Mouse (Mus musculus) heart, embryonic 16.5 days (tissue): ENCODE results near the gene P3h4. TPM values are rescaled to one million over a fixed set of nuclear protein-coding genes. Genes with fewer than 3 reads are reported as not detected.
A peak's percentile ranks its signal among the peaks of the same experiment; 100 is the strongest.

ENCODE experiments used
- ATAC-seq: fragments of 200-750 bp; cut with Nextera tagmentation; replicated peaks from 2 replicates; pipeline ENCODE4 v1.8.0; 2017; ENCODE audit warnings: moderate number of reproducible peaks; ENCODE audit not compliant: insufficient read depth, low FRiP score; ENCODE audit errors: extremely low read depth
- H3K27ac ChIP-seq: fragments of 300-500 bp; sonication (generic); 2 replicates; pipeline ENCODE4 v1.5.1; 2014; ENCODE audit warnings: mild to moderate bottlenecking, low read length, control low read depth, moderate library complexity
- H3K27me3 ChIP-seq: fragments of 300-500 bp; sonication (generic); 2 replicates; pipeline ENCODE4 v1.6.1; 2014; ENCODE audit warnings: low read length, mixed read lengths; ENCODE audit not compliant: control insufficient read depth, insufficient read depth
- H3K36me3 ChIP-seq: fragments of 300-500 bp; sonication (generic); 2 replicates; pipeline ENCODE4 v1.6.1; 2014; ENCODE audit not compliant: control insufficient read depth, insufficient read depth
- H3K4me1 ChIP-seq: fragments of 300-500 bp; sonication (generic); 2 replicates; pipeline ENCODE4 v1.6.1; 2014; ENCODE audit warnings: low read length, mixed read lengths; ENCODE audit not compliant: control insufficient read depth, insufficient read depth
- H3K4me2 ChIP-seq: fragments of 300-500 bp; sonication (generic); 2 replicates; pipeline ENCODE4 v1.6.1; 2014; ENCODE audit warnings: low read depth, mild to moderate bottlenecking, control low read depth, low read length
- H3K4me3 ChIP-seq: fragments of 300-500 bp; sonication (generic); 2 replicates; pipeline ENCODE4 v1.5.1; 2014; ENCODE audit warnings: mild to moderate bottlenecking, control low read depth, low read length
- H3K9ac ChIP-seq: fragments of 300-500 bp; sonication (generic); 2 replicates; pipeline ENCODE4 v1.6.1; 2014; ENCODE audit warnings: low read length, control low read depth
- H3K9me3 ChIP-seq: fragments of 300-500 bp; sonication (generic); replicated peaks from 2 replicates; pipeline ENCODE4 v1.6.1; 2016; ENCODE audit warnings: low read length; ENCODE audit not compliant: control insufficient read depth
- WGBS: fragments of 180-500 bp; shearing (Covaris S2); extraction: QIAGEN DNeasy Blood & Tissue Kit; methylation state at CpG from one replicate; pipeline ENCODE4 v1.1.7; 2014; 5-methylcytosine and 5-hydroxymethylcytosine counted together
- polyA plus RNA-seq: library from polyadenylated mRNA; unstranded; fragments of >200 nt; fragmentation: Nextera tagmentation; extraction: Ambion mirVana; gene quantifications from 2 replicates; pipeline ENCODE4 v1.2.1, GENCODE M21; 2015

The P3h4 gene
- polyA plus RNA-seq, 1 experiment from 2014 or later = 50.8 TPM

DNA sequence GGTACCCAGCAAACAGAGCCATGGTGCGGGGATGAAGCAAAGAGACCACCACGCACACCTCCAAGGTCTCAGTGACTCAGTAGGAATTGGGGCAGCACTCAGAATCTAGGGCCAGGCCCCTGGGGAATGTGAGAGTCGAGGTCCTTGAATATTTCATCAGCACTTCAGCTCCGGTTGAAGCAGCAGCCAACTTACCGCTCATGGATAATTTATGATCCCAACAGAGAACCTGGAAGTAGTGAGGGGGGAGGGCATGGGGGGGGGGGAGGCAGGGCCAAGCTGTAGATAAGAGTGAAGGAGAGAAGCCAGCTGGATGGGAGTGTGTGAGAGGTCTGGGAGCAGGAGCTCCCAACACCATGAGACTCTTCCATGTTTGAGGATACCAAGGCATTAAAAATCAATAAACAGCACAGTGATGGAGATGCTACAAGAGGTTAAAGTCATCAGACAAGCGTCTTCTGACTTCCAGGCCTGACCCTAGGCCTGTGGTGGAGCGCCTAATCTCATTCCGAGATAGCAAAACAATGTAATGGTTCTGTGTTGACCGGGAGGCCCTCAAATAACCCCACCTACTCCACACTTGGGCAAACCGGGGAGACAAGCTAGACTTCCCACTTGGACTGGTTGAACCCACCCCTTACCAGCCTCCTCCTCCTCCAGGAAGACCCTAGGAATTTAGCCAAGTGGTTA lies 11.0 kb downstream of the P3h4 start:
- peak overlapping the region; percentile 95 for H3K27ac ChIP-seq
- H3K9ac ChIP-seq = peak overlapping the region; percentile 9
- peak overlapping the region; percentile 14 for H3K4me2 ChIP-seq
- H3K27me3 ChIP-seq = no peaks in the 10 kb centered on the region
- ATAC-seq = peak; percentile 52
- H3K36me3 ChIP-seq = peaks cover 2% of the 10 kb centered on the region; the same call in 1 of the 2 replicates
- peaks cover 53% of the 10 kb centered on the region for H3K4me1 ChIP-seq
- WGBS = 24% methylated on average over 10 of the region's 10 CpGs
- H3K9me3 ChIP-seq = no peaks in the 10 kb centered on the region
- H3K4me3 ChIP-seq = no peak overlapping the region

DNA sequence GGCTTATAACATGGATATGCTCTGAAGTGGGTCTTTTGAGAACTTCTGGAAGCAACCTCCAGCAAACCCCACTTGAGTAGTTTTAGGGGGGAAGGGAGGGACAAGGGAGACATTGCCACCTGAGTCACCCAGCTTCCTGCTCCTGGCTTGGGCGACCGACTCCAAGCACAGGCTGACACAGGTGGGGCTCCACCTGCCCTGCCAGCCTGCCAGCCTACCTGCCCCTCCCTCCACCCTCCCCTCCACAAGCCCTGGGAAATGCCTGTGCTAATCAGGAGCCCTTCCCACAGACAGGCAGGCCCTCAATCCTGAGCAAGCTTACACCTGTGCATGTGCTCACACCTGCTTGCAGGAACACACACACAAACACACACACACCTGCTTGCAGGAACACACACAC lies 12.0 kb downstream of the P3h4 start:
- Histone ChIP-seq H3K4me1 (peaks cover 50% of the 10 kb centered on the region), H3K9ac (peak overlapping the region; percentile 16), H3K36me3 (no peaks in the 10 kb centered on the region), H3K4me2 (peak overlapping the region; percentile 34), H3K27ac (peak overlapping the region; percentile 95), H3K4me3 (no peak overlapping the region), H3K27me3 (no peaks in the 10 kb centered on the region), H3K9me3 (no peaks in the 10 kb centered on the region)
- ATAC-seq = no peak
- 39% methylated on average over 2 of the region's 2 CpGs for WGBS

DNA sequence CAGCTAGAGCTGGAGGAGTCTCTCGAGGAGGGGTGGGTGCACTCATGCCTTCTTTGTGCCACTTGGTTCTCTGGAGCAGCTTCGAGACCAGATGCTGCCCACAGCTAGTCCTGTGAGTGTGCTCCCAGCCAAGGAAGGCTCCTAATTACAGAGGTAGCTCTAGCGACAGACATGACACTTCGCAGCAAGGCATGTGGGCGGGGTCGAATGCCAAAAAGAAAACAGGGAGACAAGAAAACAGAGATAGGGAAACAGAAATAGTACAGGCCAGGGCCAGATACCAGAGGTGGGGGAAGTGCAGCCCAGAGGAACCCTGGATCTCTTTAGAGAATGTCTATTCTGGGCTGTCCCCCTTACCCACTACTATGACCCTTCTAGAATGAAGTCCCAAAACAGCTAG lies 12.4 kb downstream of the P3h4 start:
- Histone ChIP-seq H3K27me3 (no peaks in the 10 kb centered on the region), H3K4me1 (peaks cover 50% of the 10 kb centered on the region), H3K4me2 (peak overlapping the region; percentile 48), H3K27ac (peak overlapping the region; percentile 95), H3K9ac (peak overlapping the region; percentile 47), H3K36me3 (no peaks in the 10 kb centered on the region), H3K4me3 (peak overlapping the region; percentile 13; the same call in 1 of the 2 replicates), H3K9me3 (no peaks in the 10 kb centered on the region)
- ATAC-seq = peak; percentile 46
- 10% methylated on average over 6 of the region's 6 CpGs for WGBS

DNA sequence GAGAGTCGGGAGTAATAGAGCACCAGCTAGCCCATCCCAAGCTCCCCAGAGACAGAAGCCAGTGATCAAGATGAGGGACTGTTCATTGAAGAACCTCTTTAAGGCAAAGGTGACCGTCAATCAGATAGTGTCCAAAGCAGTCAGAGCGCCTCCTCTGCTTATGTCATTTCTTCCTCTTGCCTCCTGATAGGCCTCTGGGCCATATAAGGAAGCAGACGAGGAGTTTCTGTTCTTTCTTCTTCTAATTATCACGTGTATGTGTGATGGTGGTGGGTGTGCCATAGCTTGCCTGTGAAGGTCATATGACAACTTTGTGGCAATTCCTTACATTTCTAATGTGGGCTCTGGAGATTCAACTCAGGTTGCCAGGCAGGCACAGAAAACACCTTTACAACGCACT lies 13.8 kb downstream of the P3h4 start:
- no peak overlapping the region for H3K4me3 ChIP-seq
- H3K9ac ChIP-seq = no peak overlapping the region
- no peaks in the 10 kb centered on the region for H3K36me3 ChIP-seq
- no peak overlapping the region for H3K4me2 ChIP-seq
- H3K27ac ChIP-seq = peak overlapping the region; percentile 95
- H3K27me3 ChIP-seq = no peaks in the 10 kb centered on the region
- 52% methylated on average over 6 of the region's 6 CpGs for WGBS
- peaks cover 55% of the 10 kb centered on the region for H3K4me1 ChIP-seq
- no peak for ATAC-seq
- no peaks in the 10 kb centered on the region for H3K9me3 ChIP-seq

DNA sequence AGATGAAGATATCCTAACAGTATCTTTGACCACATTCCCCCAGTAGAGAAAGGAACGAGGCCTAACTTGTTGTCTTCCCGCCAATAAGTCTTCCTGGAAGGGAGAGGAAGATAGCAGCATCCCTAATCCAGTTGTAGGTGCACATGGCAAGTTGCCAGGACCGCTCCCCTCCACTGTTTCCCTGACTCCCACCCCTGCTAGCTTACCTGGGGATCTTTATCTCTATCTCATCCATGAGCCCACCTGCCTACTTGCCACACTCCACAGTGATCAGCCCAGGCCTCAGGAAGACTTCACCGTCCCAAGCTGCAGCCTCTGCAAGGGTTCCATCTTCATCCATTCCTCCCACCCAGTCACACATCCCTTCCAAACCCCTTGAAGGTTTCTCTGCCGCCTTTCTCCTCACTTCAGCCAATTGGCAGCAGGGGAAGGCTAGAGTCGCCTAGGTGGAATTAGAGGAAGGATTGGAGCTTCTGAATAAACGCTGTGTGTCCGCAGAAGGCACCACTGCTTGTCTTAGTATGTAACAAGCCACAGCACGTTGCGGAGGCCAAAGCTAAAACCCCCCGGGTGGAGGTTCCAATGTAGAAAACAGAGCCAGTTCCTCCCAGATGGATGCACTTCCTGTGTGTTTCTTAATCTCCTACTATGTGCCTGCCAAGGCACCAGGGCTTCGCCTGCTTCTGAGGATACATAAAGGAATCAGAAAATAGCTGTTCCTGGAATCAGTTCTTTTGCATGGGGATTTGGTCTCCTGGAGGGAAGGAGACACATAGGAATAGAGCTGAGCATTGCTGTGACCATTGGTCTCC lies 14.7 kb downstream of the P3h4 start:
- Histone ChIP-seq H3K4me3 (no peak overlapping the region), H3K27me3 (no peaks in the 10 kb centered on the region), H3K4me2 (no peak overlapping the region), H3K36me3 (no peaks in the 10 kb centered on the region), H3K9ac (no peak overlapping the region), H3K4me1 (peaks cover 61% of the 10 kb centered on the region), H3K27ac (peak overlapping the region; percentile 53), H3K9me3 (no peaks in the 10 kb centered on the region)
- WGBS = 69% methylated on average over 12 of the region's 12 CpGs
- ATAC-seq = no peak

DNA sequence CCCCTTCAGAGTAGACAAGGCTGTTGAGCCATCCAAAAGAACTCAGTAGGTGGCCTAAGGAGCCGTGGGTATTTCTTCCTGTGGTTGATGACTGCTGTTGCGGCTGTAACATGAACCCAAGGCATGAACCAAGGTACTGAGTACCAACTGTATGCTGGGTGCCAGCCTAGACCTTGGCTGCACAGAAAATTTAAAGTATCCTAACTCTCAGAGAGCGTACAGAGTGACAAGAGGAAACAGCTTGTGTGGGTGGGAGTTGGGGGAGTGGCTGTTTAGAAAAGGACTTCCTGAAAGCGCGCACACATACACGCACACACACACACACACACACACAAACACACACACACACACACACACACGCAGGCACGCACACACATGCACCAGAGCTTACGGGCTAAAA lies 15.3 kb downstream of the P3h4 start:
- H3K9ac ChIP-seq = no peak overlapping the region
- no peak overlapping the region for H3K4me3 ChIP-seq
- WGBS = 64% methylated on average over 9 of the region's 9 CpGs
- H3K27ac ChIP-seq = 0 out of 2 replicates have a peak overlapping the region, but pooled peaks have one; percentile 17
- no peaks in the 10 kb centered on the region for H3K36me3 ChIP-seq
- no peak overlapping the region for H3K4me2 ChIP-seq
- no peaks in the 10 kb centered on the region for H3K9me3 ChIP-seq
- H3K4me1 ChIP-seq = peaks cover 67% of the 10 kb centered on the region
- no peaks in the 10 kb centered on the region for H3K27me3 ChIP-seq
- no peak for ATAC-seq

DNA sequence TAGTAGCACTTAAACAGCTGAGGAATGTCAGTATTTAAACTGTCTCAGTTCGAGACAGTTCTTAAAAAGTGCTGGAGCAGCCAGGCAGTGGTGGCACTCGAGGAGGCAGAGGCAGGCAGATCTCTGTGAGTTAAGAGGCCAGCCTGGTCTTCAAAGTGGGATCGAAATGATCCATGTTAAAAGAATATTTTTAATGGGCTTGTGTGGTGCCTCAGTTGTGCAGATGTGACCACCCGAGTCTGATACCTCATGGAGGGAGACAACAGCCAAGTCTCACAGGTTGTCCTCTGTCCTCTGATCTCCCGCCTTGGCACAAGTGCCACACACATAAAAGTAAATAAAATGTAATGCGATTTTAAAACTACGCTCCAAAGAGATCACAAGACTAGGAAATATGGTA lies 16.1 kb downstream of the P3h4 start:
- WGBS = 90% methylated on average over 7 of the region's 7 CpGs
- Histone ChIP-seq H3K9ac (no peak overlapping the region), H3K4me3 (no peak overlapping the region), H3K4me1 (peaks cover 67% of the 10 kb centered on the region), H3K36me3 (no peaks in the 10 kb centered on the region), H3K9me3 (no peaks in the 10 kb centered on the region), H3K4me2 (no peak overlapping the region), H3K27me3 (no peaks in the 10 kb centered on the region), H3K27ac (no peak overlapping the region)
- ATAC-seq = no peak

DNA sequence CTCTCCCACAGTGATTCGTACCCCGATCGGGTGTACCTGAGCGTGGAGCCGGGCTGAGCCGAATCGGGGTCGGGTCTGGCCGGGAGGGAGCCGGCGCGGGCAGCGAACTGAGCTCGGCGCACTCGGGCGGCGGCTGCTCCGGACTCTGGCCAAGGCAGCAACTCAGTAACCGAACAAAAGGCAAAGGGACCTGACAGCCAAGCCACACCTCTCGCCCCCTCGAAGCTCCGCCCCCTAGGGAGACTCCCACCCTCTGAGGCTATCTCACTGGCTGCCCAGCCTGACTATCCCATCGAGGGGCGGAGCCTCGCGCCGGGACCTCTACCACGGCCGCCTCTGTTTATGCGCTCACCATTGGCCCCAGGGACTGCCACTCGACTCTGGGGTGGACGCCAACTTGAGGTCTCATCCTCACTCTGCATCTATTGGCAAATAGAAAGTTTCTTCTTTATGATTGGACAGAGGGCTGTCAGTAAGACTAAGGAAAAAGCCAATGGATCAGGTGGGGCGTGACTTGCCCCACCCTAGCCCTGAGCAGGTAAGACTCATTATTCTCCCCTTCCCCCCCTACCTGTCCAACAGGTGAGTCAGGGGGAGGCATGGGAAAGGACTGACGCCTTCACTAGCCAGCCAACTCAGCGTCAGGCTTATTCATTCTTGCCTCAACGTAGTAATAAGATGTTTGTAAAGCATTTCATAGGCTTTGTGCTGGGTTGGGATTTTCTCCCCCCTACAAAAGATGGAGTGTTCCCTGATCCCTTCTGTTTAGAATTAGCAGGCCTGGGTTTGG lies 16.8 kb downstream of the P3h4 start, which contains the start of gene Jup:
TSS of gene Jup (minus strand) at position 164 of the 790 bp plus-strand sequence.
- Histone ChIP-seq H3K4me2 (peak within 1 kb of the TSS; percentile 81), H3K27ac (peak within 1 kb of the TSS; percentile 89), H3K4me3 (peak within 1 kb of the TSS; percentile 76), H3K9me3 (no peaks in the 10 kb centered on the region), H3K27me3 (no peaks in the 10 kb centered on the region), H3K36me3 (no peaks in the 10 kb centered on the region), H3K4me1 (peaks cover 67% of the 10 kb centered on the region), H3K9ac (peak within 1 kb of the TSS; percentile 88)
- peak; percentile 95 for ATAC-seq
- 2% methylated on average over 37 of the region's 37 CpGs for WGBS
